Mouse (Mus musculus) gastrocnemius, postnatal 36 days (tissue): ENCODE measurements around the gene Slc7a5. TPM values are rescaled to one million over a fixed set of nuclear protein-coding genes. Genes with fewer than 3 reads are reported as not detected.

ENCODE experiments used
- DNase-seq, 2 experiments: peaks; one replicate each; pipeline ENCODE4 v3.0.0; 2022
- intact Hi-C: fragments of 180-260 bp; cut with DNase I; formaldehyde crosslinking; loops from one replicate; pipeline ENCODE4 v1.15.1; 2025
- total RNA-seq, 2 experiments: library from RNA; stranded (reverse); gene quantifications; 2 replicates each; pipeline ENCODE4 v1.2.3; 2021

The Slc7a5 gene
- total RNA-seq, 2 experiments from 2014 or later: 1.9 to 2.1 TPM

- DNase-seq: no peak
- intact Hi-C loops: loop anchor here (10.0 kb wide), 1 partner anchor 187 kb away; the partner anchor contains the start of gene Jph3
Measured at GRCm38 (mm10) chr8:121911400-121911799, 3.9 kb upstream of the Slc7a5 start.

- DNase-seq: peak; percentile 51 to 73
- intact Hi-C loops: loop anchor here (1.0 to 10.0 kb wide), 3 partner anchors 37 to 185 kb away; partner anchors contain the start of gene Jph3
Measured at GRCm38 (mm10) chr8:121909663-121910062, 2.2 kb upstream of the Slc7a5 start.

- intact Hi-C loops: loop anchor here (1.0 to 2.0 kb wide), 2 partner anchors 36 to 58 kb away; no protein-coding TSS in a partner anchor
- DNase-seq: no peak
Measured at GRCm38 (mm10) chr8:121909148-121909541, 1.7 kb upstream of the Slc7a5 start.

GRCm38 (mm10) chr8:121908378-121909147, 1.1 kb upstream of the Slc7a5 start:
- no peak for DNase-seq
- intact Hi-C loops: loop anchor here (1.0 to 2.0 kb wide), 2 partner anchors 36 to 57 kb away; no protein-coding TSS in a partner anchor

- intact Hi-C loops: no loop called here
- DNase-seq: no peak
Measured at GRCm38 (mm10) chr8:121906542-121907512, 667 bp downstream of the Slc7a5 start.

GRCm38 (mm10) chr8:121905864-121906263, 1.6 kb downstream of the Slc7a5 start:
- DNase-seq: no peak
- intact Hi-C loops: no loop called here

- intact Hi-C loops: no loop called here
- DNase-seq: no peak
Measured at GRCm38 (mm10) chr8:121905420-121905819, 2.1 kb downstream of the Slc7a5 start.

- intact Hi-C loops: no loop called here
- DNase-seq: no peak
Measured at GRCm38 (mm10) chr8:121904999-121905398, 2.5 kb downstream of the Slc7a5 start.

- DNase-seq: no peak
- intact Hi-C loops: no loop called here
Measured at GRCm38 (mm10) chr8:121903977-121904376, 3.5 kb downstream of the Slc7a5 start.

GRCm38 (mm10) chr8:121901498-121902236, 5.8 kb downstream of the Slc7a5 start:
- intact Hi-C loops: no loop called here
- peak in 1 of 2 experiments; percentile 26 for DNase-seq

- no peak for DNase-seq
- intact Hi-C loops: no loop called here
Measured at GRCm38 (mm10) chr8:121899180-121900044, 8.1 kb downstream of the Slc7a5 start.

- intact Hi-C loops: no loop called here
- peak; percentile 62 to 69 for DNase-seq
Measured at GRCm38 (mm10) chr8:121898401-121898931, 9.0 kb downstream of the Slc7a5 start.

- intact Hi-C loops: no loop called here
- DNase-seq: no peak
Measured at GRCm38 (mm10) chr8:121897871-121898381, 9.6 kb downstream of the Slc7a5 start.

- intact Hi-C loops: no loop called here
Measured at GRCm38 (mm10) chr8:121897205-121897604, 10.3 kb downstream of the Slc7a5 start.

GRCm38 (mm10) chr8:121896476-121897145, 10.9 kb downstream of the Slc7a5 start:
- no peak for DNase-seq
- intact Hi-C loops: no loop called here

More at GRCm38 (mm10) chr8:121897205-121897604, 10.3 kb downstream of the Slc7a5 start:
- no peak for DNase-seq

GRCm38 (mm10) chr8:121895910-121896309, 11.6 kb downstream of the Slc7a5 start:
- intact Hi-C loops: no loop called here
- DNase-seq: no peak

GRCm38 (mm10) chr8:121892875-121893274, 14.6 kb downstream of the Slc7a5 start:
- intact Hi-C loops: no loop called here
- no peak for DNase-seq
